Mouse (Mus musculus) heart, embryonic 12.5 days (tissue): ENCODE measurements around the gene Phrf1. TPM values are rescaled to one million over a fixed set of nuclear protein-coding genes. Genes with fewer than 3 reads are reported as not detected.

Experiments used
- ATAC-seq: fragments of 200-750 bp; cut with Nextera tagmentation; 2 replicates; pipeline ENCODE4 v1.8.0; 2017; ENCODE audit warnings: moderate TSS enrichment, moderate library complexity; ENCODE audit not compliant: insufficient number of reproducible peaks, low FRiP score
- H3K27ac ChIP-seq: fragments of 300-500 bp; sonication (generic); 2 replicates; pipeline ENCODE4 v1.5.1; 2016; ENCODE audit warnings: mild to moderate bottlenecking, moderate library complexity; ENCODE audit not compliant: poor library complexity, severe bottlenecking
- H3K27me3 ChIP-seq: fragments of 300-500 bp; sonication (generic); replicated peaks from 2 replicates; pipeline ENCODE4 v1.6.1; 2016; ENCODE audit warnings: mild to moderate bottlenecking, moderate library complexity
- H3K36me3 ChIP-seq: fragments of 300-500 bp; sonication (generic); 2 replicates; pipeline ENCODE4 v1.6.1; 2016; ENCODE audit warnings: mild to moderate bottlenecking, moderate library complexity
- H3K4me1 ChIP-seq: fragments of 300-500 bp; sonication (generic); replicated peaks from 2 replicates; pipeline ENCODE4 v1.6.1; 2016; ENCODE audit warnings: mild to moderate bottlenecking
- H3K4me2 ChIP-seq: fragments of 300-500 bp; sonication (generic); 2 replicates; pipeline ENCODE4 v1.6.1; 2016; ENCODE audit warnings: mild to moderate bottlenecking, moderate library complexity
- H3K4me3 ChIP-seq: fragments of 300-500 bp; sonication (generic); 2 replicates; pipeline ENCODE4 v1.5.1; 2016; ENCODE audit warnings: mild to moderate bottlenecking
- H3K9ac ChIP-seq: fragments of 300-500 bp; sonication (generic); 2 replicates; pipeline ENCODE4 v1.6.1; 2016; ENCODE audit warnings: mild to moderate bottlenecking, moderate library complexity
- H3K9me3 ChIP-seq: fragments of 300-500 bp; sonication (generic); replicated peaks from 2 replicates; pipeline ENCODE4 v1.6.1; 2016; ENCODE audit warnings: mild to moderate bottlenecking, moderate library complexity
- WGBS: fragments of 180-500 bp; shearing (Covaris S2); methylation state at CpG from one replicate; pipeline ENCODE4 v1.1.7; 2016; 5-methylcytosine and 5-hydroxymethylcytosine counted together
- polyA plus RNA-seq: library from polyadenylated mRNA; unstranded; fragments of >200 nt; fragmentation: Nextera tagmentation; extraction: Ambion mirVana; gene quantifications from 2 replicates; pipeline ENCODE4 v1.2.1, GENCODE M21; 2016

The Phrf1 gene
- polyA plus RNA-seq, 1 experiment from 2014 or later: 56.4 TPM

DNA sequence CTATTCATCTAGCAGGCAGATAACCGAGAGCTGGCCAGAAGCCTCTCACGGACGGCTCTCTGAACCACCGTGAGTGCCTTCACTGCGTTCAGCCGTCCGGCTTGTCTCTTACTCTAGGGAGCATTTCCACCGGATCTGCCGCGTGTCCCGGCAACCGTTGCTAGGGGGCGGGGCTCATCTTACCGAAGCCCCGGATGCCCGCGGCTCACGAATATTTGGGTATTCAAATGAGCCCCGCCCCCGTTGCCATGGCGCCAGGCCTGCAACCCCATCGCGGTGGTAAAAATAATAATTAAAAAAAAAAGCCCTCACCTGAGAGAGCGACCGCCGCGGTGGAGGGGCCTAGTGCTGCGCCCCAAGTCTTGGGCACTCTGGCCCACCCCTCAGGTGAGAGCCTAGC, 33.8 kb upstream of the Phrf1 start:
- WGBS: under 1% methylated on average over 28 of the region's 28 CpGs
- peak; percentile 44 for ATAC-seq
- Histone ChIP-seq H3K9me3 (no peaks in the 10 kb centered on the region), H3K4me1 (peaks cover 37% of the 10 kb centered on the region), H3K4me2 (peak overlapping the region; percentile 93), H3K27ac (peak overlapping the region; percentile 78; the same call in 1 of the 2 replicates), H3K9ac (peak overlapping the region; percentile 70), H3K27me3 (no peaks in the 10 kb centered on the region), H3K36me3 (peaks cover 25% of the 10 kb centered on the region), H3K4me3 (peak overlapping the region; percentile 89)

DNA sequence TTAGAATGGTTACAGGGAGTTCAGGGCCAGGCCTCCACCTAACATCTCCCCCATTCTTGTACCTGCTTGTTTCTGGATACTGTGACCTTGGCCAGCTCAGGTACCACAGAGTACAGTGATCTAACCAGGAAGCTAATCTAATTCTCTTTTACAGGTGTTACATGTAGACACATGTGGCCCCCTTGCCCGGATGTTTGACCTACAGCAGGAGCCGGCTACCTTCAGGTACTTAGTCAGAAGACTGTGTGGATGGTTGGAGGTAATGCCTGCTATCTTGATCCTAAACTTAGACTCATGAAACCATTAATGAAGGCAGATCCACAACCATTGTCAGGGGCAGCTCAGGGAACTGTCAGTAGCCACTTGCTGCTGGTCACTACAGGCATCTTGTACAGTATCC, 32.8 kb upstream of the Phrf1 start:
- 92% methylated on average over 2 of the region's 2 CpGs for WGBS
- H3K4me1 ChIP-seq: peaks cover 35% of the 10 kb centered on the region
- H3K4me3 ChIP-seq: no peak overlapping the region
- H3K4me2 ChIP-seq: no peak overlapping the region
- no peak overlapping the region for H3K27ac ChIP-seq
- no peak for ATAC-seq
- H3K9me3 ChIP-seq: no peaks in the 10 kb centered on the region
- peaks cover 16% of the 10 kb centered on the region for H3K36me3 ChIP-seq
- no peaks in the 10 kb centered on the region for H3K27me3 ChIP-seq
- H3K9ac ChIP-seq: no peak overlapping the region

DNA sequence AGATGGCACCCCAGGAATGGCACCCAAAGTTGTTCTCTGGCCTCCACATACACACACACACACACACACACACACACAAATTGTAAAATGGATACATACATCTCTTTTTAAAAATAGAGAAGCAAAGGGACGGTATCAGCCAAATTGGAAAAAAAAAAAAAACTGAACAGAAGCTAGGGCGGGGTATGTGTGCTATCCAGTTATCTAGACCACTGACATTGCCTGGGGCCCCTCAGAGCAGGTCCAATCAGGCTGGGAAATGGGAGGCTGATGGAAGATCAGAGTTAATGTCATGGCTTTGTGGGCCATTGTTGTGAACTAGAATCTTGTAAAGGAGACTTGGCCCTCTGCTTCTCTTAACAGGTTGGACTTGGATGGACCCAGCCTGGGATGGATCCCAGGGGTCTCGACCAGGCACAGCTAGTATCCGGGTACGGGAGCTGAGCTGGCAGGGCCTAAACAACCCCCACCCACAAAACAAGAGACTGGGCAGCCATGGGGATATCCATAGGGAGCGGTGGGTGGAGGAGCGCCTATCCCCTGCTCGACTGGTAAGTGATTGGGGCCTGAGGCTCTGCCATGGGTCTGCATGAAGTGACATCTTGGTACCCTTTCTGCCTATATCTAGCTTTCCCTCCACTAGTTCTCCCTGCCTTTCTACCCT, 31.8 kb upstream of the Phrf1 start:
- WGBS: 81% methylated on average over 8 of the region's 8 CpGs
- Histone ChIP-seq H3K36me3 (peaks cover 6% of the 10 kb centered on the region), H3K9ac (no peak overlapping the region), H3K4me2 (no peak overlapping the region), H3K9me3 (no peaks in the 10 kb centered on the region), H3K27me3 (no peaks in the 10 kb centered on the region), H3K4me3 (no peak overlapping the region), H3K27ac (no peak overlapping the region), H3K4me1 (peaks cover 25% of the 10 kb centered on the region)
- ATAC-seq: no peak

- Histone ChIP-seq H3K4me2 (no peak overlapping the region), H3K9me3 (no peaks in the 10 kb centered on the region), H3K27ac (no peak overlapping the region), H3K36me3 (no peaks in the 10 kb centered on the region), H3K27me3 (no peaks in the 10 kb centered on the region), H3K4me1 (peaks cover 12% of the 10 kb centered on the region), H3K4me3 (no peak overlapping the region), H3K9ac (no peak overlapping the region)
- ATAC-seq: no peak
- WGBS: 88% methylated on average over 4 of the region's 4 CpGs
These were observed 30.5 kb upstream of the Phrf1 start for GRCm38 (mm10) chr7:141198121-141198520.

GRCm38 (mm10) chr7:141204546-141204945, 24.0 kb upstream of the Phrf1 start:
- H3K4me1 ChIP-seq: no peaks in the 10 kb centered on the region
- no peak overlapping the region for H3K4me2 ChIP-seq
- H3K9me3 ChIP-seq: no peaks in the 10 kb centered on the region
- no peaks in the 10 kb centered on the region for H3K27me3 ChIP-seq
- no peak overlapping the region for H3K4me3 ChIP-seq
- no peak for ATAC-seq
- H3K36me3 ChIP-seq: no peaks in the 10 kb centered on the region
- no peak overlapping the region for H3K9ac ChIP-seq
- 66% methylated on average over 3 of the region's 3 CpGs for WGBS
- no peak overlapping the region for H3K27ac ChIP-seq

GRCm38 (mm10) chr7:141205504-141205903, 23.1 kb upstream of the Phrf1 start:
- H3K4me3 ChIP-seq: no peak overlapping the region
- H3K4me2 ChIP-seq: no peak overlapping the region
- no peaks in the 10 kb centered on the region for H3K9me3 ChIP-seq
- no peaks in the 10 kb centered on the region for H3K27me3 ChIP-seq
- no peak overlapping the region for H3K9ac ChIP-seq
- no peak for ATAC-seq
- WGBS: 86% methylated on average over 5 of the region's 5 CpGs
- no peaks in the 10 kb centered on the region for H3K36me3 ChIP-seq
- no peak overlapping the region for H3K27ac ChIP-seq
- no peaks in the 10 kb centered on the region for H3K4me1 ChIP-seq

DNA sequence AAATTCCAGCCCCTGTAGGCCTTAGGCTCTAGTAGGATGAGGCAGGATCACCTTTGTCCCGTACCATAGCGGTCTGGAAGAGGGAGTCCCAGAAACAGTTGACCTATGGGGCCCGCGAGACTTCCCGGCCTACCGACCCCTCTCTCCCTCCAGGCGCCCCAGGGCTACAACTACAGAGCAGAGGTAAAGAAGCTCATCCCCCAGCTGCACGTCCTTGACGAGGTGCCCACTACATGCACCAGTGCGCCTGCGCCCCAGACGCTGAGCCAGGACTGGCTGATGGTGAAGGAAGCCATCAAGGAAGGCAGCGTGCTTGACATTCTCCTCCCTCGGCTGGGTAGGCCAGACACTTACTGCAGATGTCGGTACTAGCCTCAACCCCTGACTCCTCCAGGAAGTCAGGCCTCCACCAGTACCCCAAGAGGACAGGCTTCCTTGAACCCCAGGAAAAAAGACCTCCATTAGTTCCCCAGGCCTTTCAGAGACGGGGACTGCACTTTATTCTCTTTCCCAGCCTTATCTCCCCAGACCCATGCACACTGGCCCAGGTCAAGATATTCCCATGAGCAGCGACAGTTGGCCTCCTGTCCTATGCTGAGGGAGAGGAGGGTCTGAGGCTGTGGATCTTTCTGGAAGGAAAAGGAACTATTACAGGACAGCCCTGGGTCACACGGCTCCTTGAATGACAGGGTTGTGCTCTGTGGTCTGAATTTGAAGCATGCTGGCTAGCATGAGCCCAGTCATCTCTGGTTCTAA, 22.2 kb upstream of the Phrf1 start:
- 84% methylated on average over 18 of the region's 18 CpGs for WGBS
- Histone ChIP-seq H3K4me3 (no peak overlapping the region), H3K4me1 (no peaks in the 10 kb centered on the region), H3K27ac (no peak overlapping the region), H3K4me2 (no peak overlapping the region), H3K9ac (no peak overlapping the region), H3K9me3 (no peaks in the 10 kb centered on the region), H3K27me3 (no peaks in the 10 kb centered on the region; the same call in 1 of the 2 replicates), H3K36me3 (no peaks in the 10 kb centered on the region)
- no peak for ATAC-seq

DNA sequence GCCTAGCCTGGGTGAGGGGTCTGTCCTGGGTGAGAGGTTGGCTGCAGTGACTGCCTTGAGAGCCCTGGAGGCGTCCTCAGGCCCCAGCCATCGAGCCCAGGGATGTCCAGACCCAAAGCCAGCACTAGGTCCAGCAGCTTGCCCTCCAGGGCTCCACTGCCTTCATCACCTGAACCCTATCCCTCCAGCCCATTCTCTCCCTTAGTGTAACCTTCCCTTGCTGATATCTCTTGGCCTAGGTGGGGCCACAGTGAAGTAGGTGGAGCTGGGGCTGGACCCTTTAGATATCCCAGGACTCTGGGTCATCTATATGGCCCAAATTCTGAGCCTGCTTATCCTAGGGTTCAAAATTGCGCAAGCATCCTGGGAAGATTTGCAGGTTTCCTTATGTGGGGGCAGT, 19.1 kb upstream of the Phrf1 start:
- H3K4me1 ChIP-seq: no peaks in the 10 kb centered on the region
- ATAC-seq: peak; percentile 25; the same call in 1 of the 2 replicates
- H3K27me3 ChIP-seq: peaks cover 10% of the 10 kb centered on the region; the same call in 1 of the 2 replicates
- no peaks in the 10 kb centered on the region for H3K9me3 ChIP-seq
- no peak overlapping the region for H3K4me2 ChIP-seq
- no peak overlapping the region for H3K4me3 ChIP-seq
- H3K9ac ChIP-seq: no peak overlapping the region
- WGBS: 72% methylated on average over 3 of the region's 3 CpGs
- no peak overlapping the region for H3K27ac ChIP-seq
- no peaks in the 10 kb centered on the region for H3K36me3 ChIP-seq

GRCm38 (mm10) chr7:141210137-141210536, 18.4 kb upstream of the Phrf1 start:
- Histone ChIP-seq H3K27me3 (peaks cover 10% of the 10 kb centered on the region; the same call in 1 of the 2 replicates), H3K9ac (no peak overlapping the region), H3K4me1 (peaks cover 4% of the 10 kb centered on the region), H3K36me3 (no peaks in the 10 kb centered on the region), H3K4me3 (no peak overlapping the region), H3K27ac (no peak overlapping the region), H3K9me3 (no peaks in the 10 kb centered on the region), H3K4me2 (no peak overlapping the region)
- ATAC-seq: no peak
- 61% methylated on average over 12 of the region's 12 CpGs for WGBS

DNA sequence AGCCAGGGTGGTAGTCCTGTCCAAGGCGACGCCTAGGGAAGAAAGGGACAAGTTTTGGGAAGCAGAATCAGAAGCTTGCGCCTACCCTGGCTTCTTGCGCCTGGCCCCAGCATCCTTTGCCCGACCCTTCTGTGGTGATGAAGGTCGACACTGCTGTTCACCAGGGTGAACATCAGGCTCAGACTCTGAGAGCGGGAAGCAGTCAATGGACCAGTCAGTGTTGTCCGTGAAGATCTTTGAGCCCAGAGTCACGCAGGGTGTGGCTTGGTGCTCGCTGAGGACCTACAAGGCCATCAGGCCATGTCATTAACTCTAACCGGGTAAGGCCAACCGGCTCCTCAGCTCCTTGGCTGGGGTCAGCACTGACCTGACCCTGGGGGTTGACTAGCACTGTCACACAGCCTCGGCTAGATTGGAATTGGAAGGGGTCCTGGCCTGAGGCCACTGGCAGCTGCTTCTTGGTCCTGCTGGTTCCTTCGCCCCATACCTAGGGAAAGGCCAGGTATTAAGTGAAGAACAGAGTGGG, 17.9 kb upstream of the Phrf1 start:
- H3K27me3 ChIP-seq: peaks cover 10% of the 10 kb centered on the region; the same call in 1 of the 2 replicates
- no peak overlapping the region for H3K27ac ChIP-seq
- no peaks in the 10 kb centered on the region for H3K9me3 ChIP-seq
- H3K9ac ChIP-seq: no peak overlapping the region
- H3K4me3 ChIP-seq: no peak overlapping the region
- no peaks in the 10 kb centered on the region for H3K36me3 ChIP-seq
- ATAC-seq: no peak
- WGBS: 80% methylated on average over 14 of the region's 14 CpGs
- H3K4me2 ChIP-seq: no peak overlapping the region
- H3K4me1 ChIP-seq: peaks cover 6% of the 10 kb centered on the region

DNA sequence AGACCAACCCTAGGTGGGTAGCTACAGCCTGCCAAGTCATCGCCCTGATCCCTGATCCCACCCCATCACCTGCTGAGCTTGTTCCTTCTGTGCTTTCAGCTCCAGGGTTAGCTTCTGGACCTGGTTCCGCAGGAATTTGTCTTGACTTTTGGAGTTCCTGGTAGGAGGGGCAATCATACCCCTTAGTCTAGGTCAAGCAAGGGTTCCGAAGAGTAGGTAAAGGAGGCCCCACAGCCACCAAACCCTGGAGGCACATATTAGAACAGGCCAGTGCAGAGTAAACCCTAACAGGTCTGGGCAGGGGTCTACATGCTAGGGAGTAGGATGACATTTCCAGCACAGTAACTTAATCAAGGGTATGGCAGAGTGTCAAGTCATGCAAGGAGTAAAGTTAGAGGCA, 15.5 kb upstream of the Phrf1 start:
- H3K4me3 ChIP-seq: no peak overlapping the region
- H3K27me3 ChIP-seq: peaks cover 10% of the 10 kb centered on the region; the same call in 1 of the 2 replicates
- no peak overlapping the region for H3K9ac ChIP-seq
- no peak for ATAC-seq
- no peaks in the 10 kb centered on the region for H3K9me3 ChIP-seq
- H3K4me2 ChIP-seq: no peak overlapping the region
- H3K36me3 ChIP-seq: no peaks in the 10 kb centered on the region
- H3K27ac ChIP-seq: no peak overlapping the region
- WGBS: 85% methylated on average over 3 of the region's 3 CpGs
- peaks cover 18% of the 10 kb centered on the region for H3K4me1 ChIP-seq
